Mouse (Mus musculus): Measurements from ENCODE around the gene Btbd6. TPM values are rescaled to one million over a fixed set of nuclear protein-coding genes. Genes with fewer than 3 reads are reported as not detected.

The Btbd6 gene
- total RNA-seq, 4 experiments from 2014 or later, result 21.5 to 30.9 (median 24.2) TPM

DNA sequence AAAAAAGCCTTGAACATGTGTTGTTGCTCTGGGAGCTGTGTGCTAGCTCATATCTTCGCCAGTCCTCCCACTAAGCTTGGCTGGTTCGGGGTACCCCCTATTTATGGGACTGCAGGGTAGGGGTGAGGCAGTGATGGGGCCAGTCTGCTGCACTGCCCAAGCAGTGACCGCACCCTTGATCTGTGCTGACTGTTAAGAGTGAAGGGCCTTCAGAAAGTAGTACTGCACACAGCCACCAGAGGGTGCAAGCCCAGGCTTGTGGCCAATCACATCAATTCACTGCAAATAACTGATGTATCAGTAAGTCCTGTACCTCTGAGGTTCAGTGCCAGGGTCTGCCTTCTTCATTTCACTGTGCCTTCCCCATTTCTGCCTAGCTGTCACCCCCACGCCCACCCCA, 20.5 kb upstream of the Btbd6 start:
- DNase-seq, result peak; percentile 59

DNA sequence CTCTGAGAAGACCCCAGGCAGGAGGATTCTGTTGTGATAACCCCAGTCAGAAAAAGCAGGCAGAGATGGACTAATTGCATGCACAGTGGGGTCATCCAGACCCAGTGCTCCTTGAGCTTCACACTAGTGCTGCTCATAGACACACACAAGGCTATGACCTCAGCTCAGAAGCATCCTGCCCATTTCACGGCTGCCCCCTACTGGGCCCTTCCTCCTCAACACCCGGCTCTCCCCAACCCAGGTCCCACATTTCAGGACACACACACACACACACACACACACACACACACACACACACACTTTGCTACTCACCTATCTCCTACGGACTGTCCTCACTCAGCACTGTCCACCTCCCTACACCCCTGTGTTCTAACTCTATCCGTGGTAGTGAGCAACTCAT, 18.0 kb upstream of the Btbd6 start:
- no peak for DNase-seq

DNA sequence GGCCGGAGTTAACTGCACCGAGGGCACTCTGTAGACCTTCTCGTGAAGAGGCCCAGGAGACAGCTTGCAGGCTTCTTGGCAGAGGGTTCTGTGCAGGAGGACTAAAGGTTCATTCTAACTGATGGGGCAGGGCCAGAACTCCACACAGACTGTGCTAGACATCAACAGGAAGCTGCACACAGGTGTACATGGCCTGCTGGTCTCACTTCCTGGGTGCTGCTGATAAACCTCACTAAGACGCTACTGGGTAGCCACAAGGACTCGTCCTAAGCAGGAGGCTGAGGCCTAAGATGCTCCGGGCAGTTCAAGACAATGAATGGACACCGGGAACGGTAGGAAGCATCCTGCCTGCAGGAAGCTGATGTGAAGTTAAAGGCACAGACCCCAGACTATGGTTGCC, 16.9 kb upstream of the Btbd6 start:
- no peak for DNase-seq

DNA sequence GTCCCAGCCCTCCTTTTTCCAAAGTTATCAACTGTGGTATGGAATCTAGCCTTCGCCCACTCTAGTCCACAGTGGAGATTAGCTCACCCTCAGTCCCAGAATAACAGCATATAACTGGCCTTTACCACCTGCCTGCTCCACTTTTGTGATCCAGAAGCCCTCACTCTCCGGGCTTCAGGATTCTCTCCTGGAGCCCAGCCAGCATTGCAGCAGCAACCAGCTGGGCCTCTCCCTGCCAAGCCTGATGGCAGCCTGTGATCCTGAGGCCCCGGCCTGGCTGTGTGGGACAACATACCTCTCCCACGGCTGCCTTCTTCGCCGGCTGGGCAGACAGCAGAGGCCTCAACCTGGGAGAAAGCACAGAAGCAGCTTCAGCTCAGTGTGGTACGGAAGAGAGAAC, 14.9 kb upstream of the Btbd6 start:
- DNase-seq, result no peak

DNA sequence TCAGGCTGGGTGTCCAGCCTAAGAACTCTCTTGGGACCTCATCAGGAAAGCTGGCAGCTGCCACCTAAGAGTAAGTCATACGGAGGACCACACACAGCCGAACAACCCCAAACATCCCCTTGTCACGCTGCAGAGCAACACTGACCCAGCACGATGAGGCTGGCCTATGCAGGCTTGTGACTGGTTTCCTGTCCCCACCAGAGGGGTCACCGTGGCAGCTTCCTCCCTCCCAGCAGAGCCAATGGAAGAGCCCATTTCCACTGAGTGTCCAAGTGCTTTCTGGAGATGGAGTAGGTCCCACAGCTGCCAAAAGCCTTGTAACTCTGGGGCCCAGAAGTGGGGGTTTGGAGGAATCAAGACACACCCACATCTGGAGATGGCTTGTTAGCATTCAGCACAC, 14.4 kb upstream of the Btbd6 start:
- DNase-seq, result no peak

DNA sequence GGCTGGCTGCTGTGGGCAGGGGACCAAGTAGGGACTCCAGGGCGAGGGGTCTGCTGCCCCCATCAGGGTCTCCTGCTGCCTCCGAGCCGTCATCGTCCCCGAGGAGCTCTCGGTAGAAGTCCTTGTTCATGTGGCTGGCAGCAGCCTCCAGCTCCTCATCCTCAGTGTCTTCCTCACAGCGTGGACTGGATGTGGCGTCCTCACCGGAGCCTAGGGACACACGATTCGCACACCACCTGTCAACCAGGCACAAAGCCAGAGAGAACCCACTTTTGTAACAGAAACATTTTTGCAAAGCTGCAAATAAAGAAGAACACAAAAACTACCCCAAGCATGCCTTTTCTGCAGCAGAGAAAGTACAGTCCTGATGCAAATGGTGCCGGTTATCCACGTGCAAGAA, 10.5 kb upstream of the Btbd6 start:
- DNase-seq, result no peak

DNA sequence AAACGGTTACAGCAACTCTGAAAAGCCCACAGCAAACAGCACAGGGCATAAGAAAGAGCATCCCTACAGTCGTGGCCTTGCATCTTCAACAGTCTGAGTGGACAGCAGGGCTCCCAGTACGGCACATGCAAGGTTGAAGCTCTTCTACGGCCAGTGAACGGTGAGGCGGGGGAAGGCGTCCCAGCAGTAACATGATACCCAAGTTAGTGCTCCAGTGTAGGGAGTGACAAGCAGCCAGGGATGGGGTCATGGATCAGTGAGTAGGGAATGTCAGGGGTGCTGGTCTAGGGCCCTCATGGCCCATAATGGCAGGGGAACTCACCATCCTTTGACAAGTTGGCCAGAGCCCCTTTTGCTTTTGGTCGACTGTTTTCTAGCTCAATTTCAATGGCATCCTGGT, 7.3 kb upstream of the Btbd6 start:
- no peak for DNase-seq

DNA sequence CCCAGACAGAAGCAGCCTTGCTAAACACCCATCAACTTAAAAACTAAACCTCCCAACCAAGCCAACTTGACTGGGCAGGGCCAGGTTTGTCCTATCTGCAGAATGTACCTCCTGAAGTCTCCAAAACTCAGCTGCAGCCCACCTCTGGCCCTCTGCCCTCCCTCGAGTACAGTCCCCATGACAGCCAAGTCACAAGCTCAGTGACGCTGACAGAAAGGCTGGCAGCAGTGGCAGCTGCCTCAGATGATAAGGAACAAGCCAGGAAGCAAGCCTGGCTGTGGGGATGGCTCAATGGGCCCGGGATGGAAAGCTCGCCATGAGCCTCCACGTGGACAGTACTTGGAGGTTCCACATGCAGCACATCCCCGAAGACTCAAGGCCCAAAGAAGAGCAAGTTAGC, 6.7 kb upstream of the Btbd6 start:
- DNase-seq, result no peak

DNA sequence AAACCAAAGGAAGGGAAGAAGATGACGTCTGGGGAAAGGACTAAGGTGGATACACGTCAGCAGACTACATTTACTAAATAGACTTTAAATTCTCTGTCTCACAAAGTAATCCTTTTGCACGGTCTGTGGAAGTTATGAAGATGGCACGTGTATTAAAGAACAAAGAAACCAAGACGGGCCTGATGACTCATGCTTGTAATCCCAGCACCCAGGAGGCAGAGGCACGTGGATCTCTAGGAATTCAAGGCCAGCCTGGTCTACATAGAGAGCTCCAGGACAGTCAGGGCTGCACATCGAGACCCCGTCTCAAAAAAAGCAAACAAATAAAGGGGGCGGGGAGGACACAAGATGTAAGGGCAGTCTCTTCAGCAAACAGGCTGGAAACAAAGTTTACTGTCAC, 1.5 kb upstream of the Btbd6 start:
- DNase-seq, result no peak

DNA sequence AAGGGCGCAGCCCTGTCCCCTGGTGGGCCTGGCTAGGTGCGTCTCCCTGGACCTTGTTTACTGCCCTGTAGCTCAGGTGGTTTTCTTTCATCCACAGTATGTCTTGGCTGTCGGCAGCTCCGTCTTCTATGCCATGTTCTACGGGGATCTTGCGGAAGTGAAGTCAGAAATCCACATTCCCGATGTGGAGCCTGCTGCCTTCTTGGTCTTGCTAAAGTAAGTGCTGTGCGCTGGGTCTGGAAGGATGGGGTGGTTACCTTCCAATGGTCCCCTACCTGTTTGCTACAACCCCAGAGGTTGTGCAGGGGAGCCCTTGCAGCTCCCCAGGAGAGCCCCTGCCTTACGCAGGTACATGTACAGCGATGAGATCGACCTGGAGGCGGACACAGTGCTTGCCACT, 874 bp downstream of the Btbd6 start:
- no peak for DNase-seq

DNA sequence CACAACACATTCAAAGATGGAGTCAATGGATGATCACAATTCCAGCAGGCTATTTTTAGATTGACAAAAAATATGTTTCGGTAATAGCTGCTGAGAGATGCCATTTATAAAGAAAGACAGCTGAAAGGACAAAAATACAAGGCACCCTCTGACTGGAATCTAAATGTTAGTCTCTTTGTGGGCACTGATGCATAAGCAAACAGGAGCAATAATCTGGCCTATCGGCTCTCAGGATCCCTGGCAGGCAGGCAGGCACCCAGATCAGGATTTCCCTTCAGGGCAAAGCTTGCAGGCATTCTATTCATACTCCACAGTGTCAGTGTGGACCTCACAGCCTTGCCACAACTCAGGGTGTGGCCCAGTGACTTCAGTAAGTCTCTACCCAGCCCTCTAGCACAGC, 5.7 kb downstream of the Btbd6 start:
- DNase-seq, result no peak

DNA sequence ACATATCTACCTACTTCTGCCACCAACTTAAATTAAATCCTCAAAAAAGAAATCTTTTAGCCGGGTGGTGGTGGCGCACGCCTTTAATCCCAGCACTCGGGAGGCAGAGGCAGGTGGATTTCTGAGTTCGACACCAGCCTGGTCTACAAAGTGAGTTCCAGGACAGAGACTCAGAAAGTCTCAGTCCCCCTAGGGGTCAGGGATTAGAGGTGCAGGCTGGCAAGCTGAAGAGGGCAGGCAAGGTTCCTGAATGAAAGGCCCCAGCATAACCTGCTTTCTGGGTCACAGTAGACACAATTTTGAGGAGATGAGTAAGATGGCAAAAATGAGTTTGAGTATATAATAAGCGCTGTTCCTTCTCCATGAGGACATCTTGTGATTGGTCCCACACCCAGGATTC, 9.1 kb downstream of the Btbd6 start:
- DNase-seq, result no peak

DNA sequence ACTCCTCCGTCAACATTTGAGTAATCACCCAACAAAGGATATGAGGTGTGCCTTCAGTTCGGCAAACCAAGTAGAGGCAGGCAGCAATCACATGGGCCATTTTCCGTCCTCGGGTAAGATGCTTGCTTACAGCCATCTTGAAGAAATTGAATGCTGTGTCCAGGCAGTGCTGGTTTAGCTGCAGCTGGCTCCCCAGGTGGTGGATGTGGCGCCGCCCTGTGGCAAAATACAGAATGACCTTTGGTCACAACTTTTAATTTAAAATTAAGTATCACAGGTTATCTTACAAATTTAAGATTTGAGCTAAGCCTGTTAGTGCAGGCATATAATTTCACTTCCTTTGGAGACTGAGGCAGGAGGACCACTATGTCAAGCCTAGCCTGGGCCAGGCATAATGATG, 11.6 kb downstream of the Btbd6 start:
- DNase-seq, result no peak

DNA sequence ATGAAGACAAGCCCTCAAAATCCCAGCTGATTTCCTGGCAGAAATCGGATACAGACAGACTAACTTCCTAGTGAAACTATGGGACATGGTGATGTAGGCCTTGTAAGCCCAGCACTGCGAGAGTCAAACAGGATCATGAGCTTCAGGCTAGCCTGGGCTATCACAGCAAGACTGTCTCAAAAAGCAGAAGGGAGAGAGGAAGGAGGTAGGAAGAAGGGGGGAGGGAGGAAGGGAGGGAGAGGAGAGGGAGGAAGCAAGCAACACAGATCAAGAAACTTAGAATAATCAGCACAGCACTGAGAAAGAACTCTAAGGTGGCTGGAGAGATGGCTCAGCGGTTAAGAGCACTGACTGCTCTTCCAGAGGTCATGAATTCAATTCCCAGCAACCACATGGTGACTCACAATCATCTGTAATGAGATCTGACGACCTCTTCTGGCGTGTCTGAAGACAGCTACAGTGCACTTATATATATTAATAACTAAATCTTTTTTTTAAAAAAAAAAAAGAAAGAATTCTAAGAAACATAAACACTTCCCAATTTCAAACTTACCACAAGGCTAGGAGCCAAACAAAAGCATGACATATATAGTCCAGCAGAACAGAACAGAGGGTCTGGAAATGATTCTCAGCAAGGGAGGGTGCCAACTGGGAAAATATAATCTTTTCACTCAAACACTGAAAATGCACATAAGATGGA, 14.6 kb downstream of the Btbd6 start:
- DNase-seq, result no peak

DNA sequence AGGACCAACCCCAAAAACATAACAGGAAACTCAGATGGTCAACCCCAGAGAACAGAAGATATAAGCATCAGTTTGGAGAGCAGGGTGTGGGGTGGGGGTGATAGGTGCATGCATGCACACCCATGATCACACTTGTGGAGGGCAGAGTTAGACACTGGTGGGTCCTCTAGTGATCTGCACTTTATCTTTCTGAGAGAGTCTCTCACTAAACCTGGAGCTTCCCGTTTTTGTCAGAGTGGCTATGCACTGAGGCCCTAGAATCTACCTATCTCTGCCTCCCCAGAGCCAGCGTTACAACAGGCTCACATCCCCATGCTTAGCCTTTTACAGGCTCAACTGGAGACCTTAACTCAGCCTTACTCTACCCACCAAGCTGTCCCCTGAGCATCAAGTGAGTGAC, 15.2 kb downstream of the Btbd6 start:
- DNase-seq, result no peak

DNA sequence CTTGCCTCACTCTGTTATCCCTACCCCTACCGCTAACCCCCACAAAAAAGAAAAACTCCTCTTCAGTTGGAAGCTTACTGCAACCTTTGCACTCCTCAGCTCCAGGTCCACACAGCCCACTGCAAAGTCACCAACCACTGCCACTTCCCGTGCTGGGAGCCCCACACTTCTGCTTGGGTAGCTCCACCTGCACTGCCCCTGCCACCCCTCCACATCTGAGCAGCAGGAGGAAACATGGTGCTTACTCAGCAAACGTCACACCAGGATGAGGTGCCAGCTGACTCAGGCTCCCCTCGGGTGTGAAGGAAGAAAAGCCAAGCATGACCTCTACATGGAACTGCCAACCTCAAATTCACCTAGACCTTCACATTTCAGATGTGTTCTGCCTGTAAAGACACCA, 17.9 kb downstream of the Btbd6 start:
- no peak for DNase-seq

DNA sequence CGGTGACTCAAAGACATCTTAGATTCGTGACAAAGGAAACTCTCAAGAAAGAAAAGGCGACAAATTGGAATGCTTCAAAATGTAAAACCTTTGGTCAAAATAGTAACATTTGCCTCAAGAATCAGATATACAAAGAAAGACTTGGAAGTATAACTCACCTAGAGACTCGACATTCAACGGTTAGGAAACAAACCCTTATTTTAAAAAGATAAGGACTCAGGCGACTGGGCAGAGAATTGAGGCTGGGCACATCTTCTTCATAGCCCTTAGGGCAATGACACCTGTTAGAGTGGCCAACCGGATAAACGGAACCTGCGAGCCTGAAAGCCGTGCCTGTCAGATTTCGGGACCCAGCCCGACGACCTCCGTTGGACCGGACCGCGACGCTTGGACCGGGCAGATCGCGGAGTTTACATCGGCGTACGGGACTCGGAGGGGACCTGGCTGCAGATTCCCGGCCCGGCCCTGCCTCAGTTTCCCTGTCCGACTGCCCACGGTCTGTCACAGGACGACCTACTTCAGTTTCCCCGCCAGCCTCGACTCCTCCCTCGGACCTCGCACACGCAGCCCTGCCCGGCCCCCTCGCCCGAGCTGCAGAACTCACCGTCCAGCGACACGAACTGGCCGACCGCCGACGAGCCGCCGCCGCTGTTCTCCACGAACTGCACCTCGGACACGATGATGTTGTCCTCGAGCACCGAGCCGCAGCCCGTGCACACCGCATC, 23.4 kb downstream of the Btbd6 start:
- DNase-seq, result no peak

DNA sequence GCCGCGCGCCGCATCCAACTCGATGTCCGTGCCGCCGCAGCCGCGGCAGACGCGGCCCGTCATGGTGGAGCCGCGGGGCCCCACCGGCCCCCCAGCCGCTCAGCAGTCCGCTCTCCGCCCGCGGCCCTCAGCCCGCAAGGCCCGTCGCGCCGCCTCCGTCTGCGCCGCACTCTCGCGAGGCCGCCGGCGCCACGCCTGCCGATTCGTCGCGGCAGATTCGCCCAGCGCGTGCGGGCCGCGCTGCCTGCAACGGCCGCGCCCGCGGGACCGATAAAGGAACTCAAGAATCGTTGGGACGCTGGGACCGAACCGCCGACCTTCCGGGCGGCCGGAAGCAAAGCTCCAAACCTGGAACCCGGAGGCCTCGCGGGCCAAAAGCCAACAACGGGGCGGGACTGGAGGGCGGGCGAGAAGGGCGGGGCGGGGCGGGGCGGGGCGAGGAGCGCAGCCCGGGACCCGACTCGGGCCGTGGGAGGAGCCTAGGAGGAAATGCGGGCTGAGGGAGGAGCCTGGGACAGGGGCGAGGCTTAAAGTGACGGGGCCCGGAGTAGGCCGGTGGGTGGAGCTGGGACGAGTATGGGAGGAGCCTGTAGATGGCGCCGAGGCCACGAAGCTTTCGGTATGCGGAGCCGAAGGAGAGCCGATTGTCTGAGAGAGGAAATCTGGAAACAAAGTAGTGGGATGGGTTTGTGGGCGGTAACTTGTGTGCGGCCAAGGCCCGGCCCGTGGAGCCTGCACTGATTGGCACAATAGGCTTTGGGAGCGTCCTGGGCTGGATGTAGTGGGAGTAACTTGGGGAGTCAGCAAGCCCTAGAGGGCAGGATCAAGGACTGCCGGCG, 24.2 kb downstream of the Btbd6 start, which contains the start of gene Brf1:
Brf1 (minus strand) TSS at position 411 of the 839 bp plus-strand sequence.
- DNase-seq, result peak; percentile 96

DNA sequence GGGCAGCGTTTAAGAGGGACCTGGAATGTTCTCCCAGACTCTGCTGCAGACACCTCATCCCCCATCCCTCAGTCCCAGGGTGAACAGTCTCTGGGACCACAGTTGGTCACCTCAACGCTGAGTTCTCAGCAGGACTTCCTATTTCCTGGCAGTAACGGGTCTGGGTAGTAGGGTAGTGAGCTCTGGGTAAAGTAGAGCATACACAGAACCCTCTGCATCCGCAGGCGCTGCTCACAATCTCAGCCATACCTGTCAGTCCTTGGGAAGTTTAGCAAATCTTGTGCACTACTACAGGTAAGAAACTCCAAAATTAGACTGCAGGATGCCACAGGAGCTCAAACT, 24.8 kb downstream of the Btbd6 start:
- DNase-seq, result no peak

DNA sequence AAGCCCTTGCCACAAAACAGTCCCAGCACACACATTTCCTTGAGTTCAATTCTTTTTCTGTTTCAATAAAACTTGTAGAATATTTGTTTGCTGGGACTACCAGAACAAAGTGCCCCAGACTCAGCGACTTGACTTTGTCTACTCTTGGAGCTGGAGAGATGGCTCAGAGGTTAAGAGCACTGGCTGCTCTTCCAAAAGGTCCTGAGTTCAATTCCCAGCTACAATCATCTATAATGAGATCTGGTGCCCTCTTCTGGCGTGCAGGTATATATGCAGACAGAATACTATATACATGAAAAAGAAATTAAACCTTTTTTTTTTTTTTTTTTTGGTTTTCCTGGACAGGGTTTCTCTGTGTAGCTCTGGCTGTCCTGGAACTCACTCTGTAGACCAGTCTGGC, 26.4 kb downstream of the Btbd6 start:
- DNase-seq, result no peak

DNA sequence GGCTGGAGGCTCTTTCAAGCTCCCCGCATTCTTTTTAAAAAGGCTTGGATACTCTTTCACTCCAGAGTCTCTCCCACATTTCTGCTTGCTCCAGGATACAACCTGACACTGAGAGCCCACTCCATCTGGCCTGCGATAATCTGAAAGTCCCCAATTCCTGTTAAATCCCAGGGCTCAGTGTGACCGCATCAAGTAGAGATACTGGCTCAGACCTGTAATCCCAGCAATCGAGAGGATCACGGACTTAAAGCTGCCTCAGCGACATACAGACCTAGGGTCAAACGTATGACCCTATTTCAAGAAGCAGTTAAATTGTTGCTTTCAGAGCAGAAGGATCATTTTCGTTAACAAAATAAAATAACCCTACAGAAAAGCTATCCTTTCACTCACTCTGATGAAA, 27.7 kb downstream of the Btbd6 start:
- DNase-seq, result no peak

DNA sequence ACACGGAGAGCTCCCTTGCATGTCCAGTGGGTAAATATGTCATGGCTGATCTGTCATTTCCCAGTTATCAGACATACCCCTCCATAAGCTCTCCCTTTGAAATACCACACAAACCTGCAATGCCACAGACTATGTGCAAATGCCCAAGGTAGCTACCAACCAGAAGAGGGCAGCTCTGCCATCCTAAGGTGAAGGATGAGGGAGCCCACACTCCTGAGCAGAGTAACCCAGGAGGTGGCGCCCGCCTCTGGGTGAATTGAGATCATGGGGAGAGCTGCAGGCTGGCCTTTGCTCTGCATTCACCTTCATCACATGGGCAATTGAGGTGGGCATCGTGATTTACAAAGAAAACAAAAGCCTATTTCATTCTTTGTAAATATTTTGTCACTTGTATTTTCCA, 28.7 kb downstream of the Btbd6 start:
- peak; percentile 54 for DNase-seq

DNA sequence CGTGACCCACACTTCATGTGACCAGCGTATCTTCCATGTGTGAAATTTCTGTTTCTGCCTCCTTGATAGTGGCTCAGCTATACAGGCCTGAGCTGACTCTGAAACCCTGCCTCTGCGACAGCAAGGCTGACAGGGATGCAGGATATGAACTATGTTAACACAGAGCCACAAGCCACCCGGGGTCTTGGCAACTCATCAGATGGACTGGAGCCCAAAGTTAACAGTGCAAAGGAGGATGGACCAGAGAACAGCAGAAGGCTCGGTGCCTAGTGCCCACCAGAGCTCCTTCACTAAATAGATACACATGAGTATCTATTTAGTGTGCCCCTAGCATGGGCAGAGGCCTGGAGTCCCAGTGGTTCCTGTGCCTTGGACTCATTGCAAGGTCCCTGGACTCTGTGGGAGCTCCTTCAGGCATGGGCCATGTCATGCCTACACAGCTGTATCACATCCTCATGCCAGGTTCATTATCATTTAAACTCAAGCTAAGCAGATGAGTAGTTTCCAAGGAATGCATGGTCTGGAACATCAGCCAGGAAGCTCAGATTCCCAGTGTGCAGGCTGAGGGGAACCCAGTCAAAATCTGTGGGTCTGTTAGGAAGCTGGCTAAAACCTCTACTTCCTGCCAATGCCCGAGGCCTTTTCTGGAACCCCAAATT, 35.5 kb downstream of the Btbd6 start:
- no peak for DNase-seq
